Mouse (Mus musculus) heart, embryonic 11.5 days (tissue): ENCODE measurements around the gene Cers6. TPM values are rescaled to one million over a fixed set of nuclear protein-coding genes. Genes with fewer than 3 reads are reported as not detected.

Source experiments
- ATAC-seq: fragments of 200-750 bp; cut with Nextera tagmentation; replicated peaks from 2 replicates; pipeline ENCODE4 v1.8.0; 2017; ENCODE audit warnings: moderate library complexity; ENCODE audit not compliant: insufficient number of reproducible peaks, low FRiP score, low TSS enrichment
- H3K27ac ChIP-seq: fragments of 300-500 bp; sonication (generic); 2 replicates; pipeline ENCODE4 v1.5.1; 2014; ENCODE audit warnings: mild to moderate bottlenecking, low read depth, low read length
- H3K27me3 ChIP-seq: fragments of 300-500 bp; sonication (generic); 2 replicates; pipeline ENCODE4 v1.6.1; 2014; ENCODE audit warnings: mild to moderate bottlenecking, low read length, mixed read lengths; ENCODE audit not compliant: control insufficient read depth, insufficient read depth
- H3K36me3 ChIP-seq: fragments of 300-500 bp; sonication (generic); 2 replicates; pipeline ENCODE4 v1.6.1; 2014; ENCODE audit warnings: mild to moderate bottlenecking, low read length, moderate library complexity, mixed read lengths; ENCODE audit not compliant: control insufficient read depth, insufficient read depth
- H3K4me1 ChIP-seq: fragments of 300-500 bp; sonication (generic); 2 replicates; pipeline ENCODE4 v1.6.1; 2014; ENCODE audit warnings: low read length; ENCODE audit not compliant: control insufficient read depth, insufficient read depth
- H3K4me2 ChIP-seq: fragments of 300-500 bp; sonication (generic); 2 replicates; pipeline ENCODE4 v1.6.1; 2014; ENCODE audit warnings: mild to moderate bottlenecking, moderate library complexity
- H3K4me3 ChIP-seq: fragments of 300-500 bp; sonication (generic); 2 replicates; pipeline ENCODE4 v1.5.1; 2014; ENCODE audit warnings: low read depth, low read length
- H3K9ac ChIP-seq: fragments of 300-500 bp; sonication (generic); 2 replicates; pipeline ENCODE4 v1.6.1; 2014; ENCODE audit warnings: mild to moderate bottlenecking, low read depth, low read length, moderate library complexity
- H3K9me3 ChIP-seq: fragments of 300-500 bp; sonication (generic); replicated peaks from 2 replicates; pipeline ENCODE4 v1.6.1; 2016; ENCODE audit warnings: low read length; ENCODE audit not compliant: control insufficient read depth
- WGBS: fragments of 180-500 bp; shearing (Covaris S2); extraction: QIAGEN DNeasy Blood & Tissue Kit; methylation state at CpG from one replicate; pipeline ENCODE4 v1.1.7; 2014; ENCODE audit not compliant: insufficient replicate concordance; 5-methylcytosine and 5-hydroxymethylcytosine counted together
- polyA plus RNA-seq: library from polyadenylated mRNA; unstranded; fragments of >200 nt; fragmentation: Nextera tagmentation; extraction: Ambion mirVana; gene quantifications from 2 replicates; pipeline ENCODE4 v1.2.1, GENCODE M21; 2014

The Cers6 gene
- polyA plus RNA-seq, 1 experiment from 2014 or later, result 31.6 TPM

DNA sequence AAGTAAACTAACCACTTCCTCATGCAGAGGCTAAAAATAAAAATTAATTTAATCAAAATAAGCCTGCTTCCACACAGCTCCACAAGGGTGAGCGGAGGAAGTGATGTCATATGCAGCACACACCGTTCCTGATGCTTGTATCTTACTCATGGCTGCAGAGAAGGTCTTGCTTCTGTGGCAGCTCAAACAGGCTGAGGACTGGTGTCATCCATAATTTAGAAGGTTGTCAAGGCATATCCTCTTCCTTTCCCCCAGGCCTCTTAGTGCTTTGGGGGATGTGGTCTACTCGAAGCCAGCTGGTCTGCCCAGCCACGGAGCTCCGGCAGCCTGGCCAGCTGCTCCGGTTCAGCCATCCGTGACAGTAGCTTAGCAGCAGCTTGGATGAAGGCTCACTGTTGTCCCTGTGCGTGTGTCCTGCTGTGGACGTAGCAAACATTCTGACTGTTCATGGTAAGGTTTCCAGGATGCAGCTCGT lies 267.7 kb downstream of the Cers6 start:
- Histone ChIP-seq H3K4me1 (0 out of 2 replicates have a peak, but pooled peaks cover 10% of the 10 kb centered on the region), H3K36me3 (no peaks in the 10 kb centered on the region), H3K4me2 (no peak overlapping the region), H3K9ac (no peak overlapping the region), H3K4me3 (no peak overlapping the region), H3K27ac (no peak overlapping the region), H3K9me3 (no peaks in the 10 kb centered on the region), H3K27me3 (no peaks in the 10 kb centered on the region)
- ATAC-seq, result no peak
- 70% methylated on average over 10 of the region's 10 CpGs for WGBS

DNA sequence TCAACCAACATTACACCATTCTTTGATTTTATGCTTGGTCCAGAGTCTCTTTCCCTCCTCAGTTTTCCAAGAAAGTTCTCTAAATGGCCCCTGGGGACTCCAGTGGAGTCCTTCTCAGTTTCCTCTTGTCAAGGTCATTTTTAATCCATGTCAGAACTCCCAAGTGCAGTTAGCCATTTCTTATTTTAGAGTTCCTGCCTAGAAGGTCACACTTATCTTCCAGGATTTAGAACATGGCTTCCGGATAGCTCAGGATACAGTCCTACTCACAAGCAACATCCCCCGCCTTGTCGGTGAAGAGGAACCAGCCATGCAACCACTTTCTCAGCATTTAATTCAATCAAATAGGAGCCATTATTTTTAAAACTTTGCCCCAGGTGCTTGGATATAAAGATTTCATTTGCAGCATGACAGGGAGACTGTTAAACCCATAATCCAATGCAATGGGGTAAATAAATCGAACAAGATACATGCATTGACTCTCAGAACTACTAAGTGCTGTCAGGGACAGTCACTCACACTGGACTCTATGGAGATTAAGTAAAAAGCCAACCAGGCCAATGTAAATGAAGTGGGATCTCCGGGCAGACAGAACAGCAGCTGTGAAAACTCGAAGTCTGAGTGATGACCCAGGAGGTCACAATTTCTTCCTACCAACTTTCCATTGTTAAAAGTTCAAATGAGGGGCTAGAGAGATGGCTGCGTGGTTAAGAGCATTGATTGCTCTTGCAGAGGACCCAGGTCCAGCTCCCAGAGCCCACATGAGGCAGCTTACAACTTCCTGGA lies 268.4 kb downstream of the Cers6 start:
- no peaks in the 10 kb centered on the region for H3K9me3 ChIP-seq
- H3K27me3 ChIP-seq, result no peaks in the 10 kb centered on the region
- no peak overlapping the region for H3K4me2 ChIP-seq
- 60% methylated on average over 7 of the region's 7 CpGs for WGBS
- no peak overlapping the region for H3K4me3 ChIP-seq
- no peaks in the 10 kb centered on the region for H3K36me3 ChIP-seq
- H3K9ac ChIP-seq, result no peak overlapping the region
- no peak overlapping the region for H3K27ac ChIP-seq
- no peak for ATAC-seq
- H3K4me1 ChIP-seq, result 0 out of 2 replicates have a peak, but pooled peaks cover 10% of the 10 kb centered on the region

DNA sequence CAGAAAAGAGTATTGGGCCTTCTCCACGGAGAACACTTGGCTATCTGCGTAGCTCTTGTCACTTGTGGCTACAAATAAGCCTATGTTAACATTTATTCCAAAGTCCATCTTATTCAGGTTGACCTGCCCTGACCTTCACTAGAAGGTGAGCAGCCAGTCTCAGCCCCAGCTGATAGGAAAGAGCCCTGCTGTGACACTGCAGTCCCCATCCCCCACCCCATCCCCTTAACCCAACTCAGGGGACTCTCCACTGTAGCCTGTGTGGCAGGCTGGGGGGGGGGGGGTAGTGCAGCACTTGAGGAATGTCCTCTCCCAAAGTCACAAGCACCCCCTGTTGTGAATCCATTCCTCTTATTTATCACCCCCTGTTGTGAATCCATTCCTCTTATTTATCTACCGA lies 270.8 kb downstream of the Cers6 start:
- no peaks in the 10 kb centered on the region for H3K27me3 ChIP-seq
- no peak for ATAC-seq
- no peak overlapping the region for H3K4me3 ChIP-seq
- no peaks in the 10 kb centered on the region for H3K9me3 ChIP-seq
- H3K9ac ChIP-seq, result no peak overlapping the region
- WGBS, result 41% methylated on average over 3 of the region's 3 CpGs
- H3K4me1 ChIP-seq, result 0 out of 2 replicates have a peak, but pooled peaks cover 13% of the 10 kb centered on the region
- no peak overlapping the region for H3K27ac ChIP-seq
- H3K4me2 ChIP-seq, result no peak overlapping the region
- no peaks in the 10 kb centered on the region for H3K36me3 ChIP-seq

DNA sequence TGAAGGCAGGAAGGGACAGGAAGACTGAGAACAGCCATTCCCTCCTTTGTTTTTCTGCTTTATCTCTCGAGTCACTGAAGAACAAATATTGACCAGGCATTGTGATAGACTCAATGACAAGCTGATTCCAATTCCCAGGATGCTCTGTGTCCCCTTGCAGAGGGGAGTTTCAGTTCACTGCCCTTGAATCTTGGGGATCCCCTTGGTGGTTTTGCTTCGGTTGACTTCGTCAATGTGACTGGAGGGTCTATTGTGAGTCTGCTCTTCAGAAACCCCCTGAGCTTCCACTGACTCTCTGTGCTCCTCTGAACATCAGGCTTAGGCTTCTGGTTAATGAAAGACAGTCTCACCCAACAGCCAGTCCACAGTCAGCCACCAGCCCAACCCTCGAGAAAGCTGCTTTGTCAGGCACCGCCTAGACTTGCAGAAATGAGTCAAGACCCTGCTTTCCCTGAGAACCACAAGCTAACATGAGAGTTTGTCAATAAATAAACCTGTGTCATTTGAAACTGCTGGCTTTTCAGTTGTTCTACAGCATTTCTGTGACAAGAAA lies 271.3 kb downstream of the Cers6 start:
- H3K36me3 ChIP-seq, result no peaks in the 10 kb centered on the region
- 39% methylated on average over 5 of the region's 5 CpGs for WGBS
- H3K9ac ChIP-seq, result no peak overlapping the region
- 0 out of 2 replicates have a peak, but pooled peaks cover 13% of the 10 kb centered on the region for H3K4me1 ChIP-seq
- H3K27me3 ChIP-seq, result no peaks in the 10 kb centered on the region
- no peaks in the 10 kb centered on the region for H3K9me3 ChIP-seq
- H3K4me3 ChIP-seq, result no peak overlapping the region
- H3K4me2 ChIP-seq, result no peak overlapping the region
- H3K27ac ChIP-seq, result no peak overlapping the region
- ATAC-seq, result no peak

DNA sequence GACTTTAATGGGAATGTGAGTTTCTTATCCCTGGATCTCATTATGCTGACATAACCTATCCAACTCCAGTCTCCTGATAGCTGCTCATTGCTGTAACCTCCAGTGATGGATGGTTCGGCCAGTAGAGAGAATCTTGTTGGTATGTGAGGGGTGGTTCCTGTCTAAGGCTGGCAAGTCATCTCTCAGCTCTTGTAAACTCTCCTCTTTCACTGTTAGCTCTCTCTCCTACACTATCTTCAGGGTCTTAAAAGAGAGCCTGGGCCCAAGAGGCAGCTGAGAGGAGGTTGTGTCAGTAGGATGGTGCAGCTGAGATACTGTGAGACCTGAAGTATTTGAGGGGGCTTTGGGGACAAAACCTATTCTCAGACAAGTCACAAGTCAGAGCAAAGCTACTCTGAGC lies 272.9 kb downstream of the Cers6 start:
- no peak for ATAC-seq
- no peaks in the 10 kb centered on the region for H3K27me3 ChIP-seq
- no peaks in the 10 kb centered on the region for H3K9me3 ChIP-seq
- no peak overlapping the region for H3K4me3 ChIP-seq
- H3K27ac ChIP-seq, result no peak overlapping the region
- H3K4me1 ChIP-seq, result 0 out of 2 replicates have a peak, but pooled peaks cover 11% of the 10 kb centered on the region
- no peak overlapping the region for H3K9ac ChIP-seq
- 53% methylated on average over 1 of the region's 1 CpGs for WGBS
- no peaks in the 10 kb centered on the region for H3K36me3 ChIP-seq
- H3K4me2 ChIP-seq, result no peak overlapping the region

DNA sequence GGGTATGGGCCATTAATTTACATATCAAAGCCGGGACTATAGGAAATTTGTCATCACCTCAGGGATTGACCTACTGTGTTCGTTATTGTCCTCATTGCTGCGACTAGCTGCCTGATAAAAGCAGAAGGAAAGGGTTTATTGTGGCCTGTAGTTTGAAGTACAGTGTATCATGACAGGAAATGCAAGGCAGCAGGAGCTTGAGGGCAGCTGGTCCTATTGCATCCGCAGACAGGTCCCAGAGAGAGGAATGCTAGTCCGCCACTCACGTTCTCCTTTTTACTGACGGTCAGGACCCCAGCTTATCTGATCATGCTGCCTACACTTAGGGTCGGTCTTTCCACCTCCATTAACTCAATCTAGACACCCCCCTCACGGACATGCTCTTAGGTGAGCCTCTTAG lies 273.7 kb downstream of the Cers6 start:
- no peaks in the 10 kb centered on the region for H3K36me3 ChIP-seq
- H3K4me2 ChIP-seq, result no peak overlapping the region
- H3K9me3 ChIP-seq, result no peaks in the 10 kb centered on the region
- H3K4me1 ChIP-seq, result 0 out of 2 replicates have a peak, but pooled peaks cover 7% of the 10 kb centered on the region
- H3K9ac ChIP-seq, result no peak overlapping the region
- ATAC-seq, result no peak
- no peak overlapping the region for H3K27ac ChIP-seq
- no peak overlapping the region for H3K4me3 ChIP-seq
- H3K27me3 ChIP-seq, result no peaks in the 10 kb centered on the region
- 48% methylated on average over 9 of the region's 9 CpGs for WGBS

DNA sequence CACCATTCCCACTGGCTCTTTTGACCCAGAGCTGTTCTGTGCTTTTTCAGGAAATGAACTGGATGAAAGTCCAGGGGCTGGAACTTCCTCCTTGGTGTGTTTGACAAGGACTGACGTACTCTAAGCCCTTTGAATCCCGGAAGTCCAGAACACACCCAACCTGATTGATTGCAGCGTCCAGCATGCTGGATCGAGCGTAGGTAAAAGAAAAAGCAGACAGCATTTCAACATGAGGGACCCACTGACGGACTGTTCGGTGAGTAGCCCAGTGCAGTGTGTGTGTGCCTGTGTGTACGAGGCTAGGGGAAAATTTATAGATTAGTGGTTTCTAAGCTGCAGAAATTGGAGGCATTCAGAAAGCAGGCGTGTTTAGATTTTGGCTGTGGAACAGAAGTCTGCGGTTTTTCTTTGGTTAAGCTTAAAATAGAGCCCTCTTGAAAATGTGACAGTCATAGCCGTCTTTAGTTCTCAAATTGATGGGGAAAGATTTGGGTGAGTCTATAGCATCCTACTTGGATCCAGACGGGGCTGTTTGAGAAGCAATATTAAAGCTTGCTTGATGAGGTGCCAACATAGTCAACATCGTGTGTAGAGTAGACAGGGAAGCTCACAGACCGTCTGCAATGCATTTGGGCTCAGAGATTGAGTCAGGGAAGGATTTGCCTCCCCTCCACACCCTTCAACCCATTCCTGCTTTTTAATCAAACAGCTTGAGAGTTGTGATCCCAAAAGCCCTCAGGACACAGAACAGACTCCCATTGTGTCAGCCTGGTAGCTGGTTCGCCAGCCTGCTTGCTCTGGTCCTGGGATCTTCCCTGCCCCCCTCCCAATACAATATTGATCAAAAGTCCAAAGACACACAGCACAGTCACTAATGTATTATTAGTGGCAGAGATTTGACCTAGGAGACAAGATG lies 274.7 kb downstream of the Cers6 start, which contains the start of gene Nostrin:
Gene Nostrin, plus strand, starts transcription at position 140 of the 916 bp plus-strand sequence.
- H3K36me3 ChIP-seq, result no peaks in the 10 kb centered on the region
- ATAC-seq, result no peak
- 0 out of 2 replicates have a peak, but pooled peaks cover 7% of the 10 kb centered on the region for H3K4me1 ChIP-seq
- H3K27ac ChIP-seq, result no peak within 1 kb of the TSS
- H3K9ac ChIP-seq, result peak within 1 kb of the TSS; percentile 6; the same call in 1 of the 2 replicates
- H3K9me3 ChIP-seq, result no peaks in the 10 kb centered on the region
- no peak within 1 kb of the TSS; the same call in 1 of the 2 replicates for H3K4me3 ChIP-seq
- whole genome bisulfite sequencing, result 54% methylated on average over 15 of the region's 15 CpGs
- H3K27me3 ChIP-seq, result no peaks in the 10 kb centered on the region
- peak within 1 kb of the TSS; percentile 38 for H3K4me2 ChIP-seq

DNA sequence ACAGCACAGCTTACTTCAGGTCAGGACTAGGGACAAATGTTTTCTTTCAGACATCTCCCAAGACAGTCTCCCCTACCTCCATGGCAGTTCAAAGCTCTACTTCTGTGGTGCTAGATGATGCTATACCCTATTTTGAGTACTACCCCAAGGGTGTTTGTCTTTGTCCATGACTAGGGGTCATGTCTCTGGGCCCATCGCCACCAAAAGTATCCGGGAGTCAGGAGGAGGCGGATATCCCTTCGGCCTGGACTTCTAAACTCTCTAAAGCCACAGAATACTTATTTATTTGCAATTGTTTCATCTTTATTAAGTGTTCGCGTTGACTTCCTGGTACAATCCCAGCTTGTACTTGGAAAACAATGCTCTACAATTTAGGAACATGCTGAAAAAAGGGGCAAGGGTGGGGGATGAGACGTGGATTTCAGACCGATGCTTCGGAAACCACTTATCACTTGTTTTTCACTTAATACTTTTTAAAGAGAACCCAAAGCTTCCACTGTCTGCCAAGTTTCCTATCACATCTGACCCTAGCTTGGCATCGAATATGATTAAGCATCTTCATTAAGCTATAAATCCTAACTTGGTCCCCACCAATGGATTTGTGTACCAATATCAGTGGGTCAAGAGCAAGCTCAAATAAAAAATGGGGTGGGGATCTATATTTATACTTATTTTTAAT lies 276.3 kb downstream of the Cers6 start:
- 0 out of 2 replicates have a peak, but pooled peaks cover 3% of the 10 kb centered on the region for H3K4me1 ChIP-seq
- H3K36me3 ChIP-seq, result no peaks in the 10 kb centered on the region
- H3K27ac ChIP-seq, result no peak overlapping the region
- H3K9ac ChIP-seq, result no peak overlapping the region
- 85% methylated on average over 10 of the region's 10 CpGs for WGBS
- no peak overlapping the region for H3K4me2 ChIP-seq
- no peaks in the 10 kb centered on the region for H3K27me3 ChIP-seq
- no peak for ATAC-seq
- no peaks in the 10 kb centered on the region for H3K9me3 ChIP-seq
- H3K4me3 ChIP-seq, result no peak overlapping the region
